Mouse (Mus musculus) MN1 (cell line): ENCODE measurements at regions not wholly inside any gene's neighbourhood (a gene's known extent, or its start where the extent isn't known, plus 50 kb on each side); places are given as distances from the start of the nearest gene placed in this dataset.

Experiments used
- DNase-seq: peaks from one replicate; pipeline ENCODE4 v3.0.0-alpha.2; 2016; ENCODE audit warnings: low spot score

DNA sequence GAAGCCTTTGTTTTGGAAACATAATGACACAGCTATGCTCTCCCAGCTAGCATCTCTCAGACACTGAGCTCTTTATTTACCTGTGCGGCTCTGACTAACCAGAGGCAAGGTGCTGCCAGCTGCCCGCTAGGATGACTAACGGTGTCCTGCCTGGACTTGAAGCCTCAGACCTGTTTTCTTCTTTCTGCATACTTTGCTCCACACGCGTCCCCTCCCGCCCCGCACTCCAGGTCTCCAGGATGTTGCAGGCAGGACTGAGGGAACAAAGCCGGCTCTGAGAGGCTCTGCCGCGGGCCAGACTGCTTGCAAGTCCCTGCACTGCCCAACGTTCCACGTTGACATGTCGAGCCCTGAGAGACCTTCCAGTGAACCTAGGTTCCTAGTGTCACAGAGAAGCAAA, 106.2 kb upstream of the Efcab1 start:
- DNase-seq: no peak

DNA sequence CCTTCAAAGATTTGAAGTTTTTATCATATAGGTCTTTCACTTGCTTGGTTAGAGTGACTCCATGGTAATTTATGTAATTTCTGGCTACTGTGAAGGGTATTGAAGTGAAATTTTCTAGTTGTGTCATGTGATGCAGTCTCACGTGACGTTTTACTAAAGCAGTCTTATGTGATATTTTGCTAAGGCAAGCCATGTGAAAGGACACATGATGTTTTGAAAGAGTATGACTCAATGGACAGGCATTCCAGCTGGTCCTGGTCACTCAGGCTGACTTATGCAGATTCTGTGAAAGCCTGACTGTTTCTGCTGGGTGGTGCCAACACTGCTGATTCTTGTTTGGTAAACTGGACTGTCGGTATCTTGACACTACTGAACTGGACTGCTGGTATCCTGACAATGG, 79.4 kb upstream of the Efcab1 start:
- DNase-seq: peak; percentile 8

DNA sequence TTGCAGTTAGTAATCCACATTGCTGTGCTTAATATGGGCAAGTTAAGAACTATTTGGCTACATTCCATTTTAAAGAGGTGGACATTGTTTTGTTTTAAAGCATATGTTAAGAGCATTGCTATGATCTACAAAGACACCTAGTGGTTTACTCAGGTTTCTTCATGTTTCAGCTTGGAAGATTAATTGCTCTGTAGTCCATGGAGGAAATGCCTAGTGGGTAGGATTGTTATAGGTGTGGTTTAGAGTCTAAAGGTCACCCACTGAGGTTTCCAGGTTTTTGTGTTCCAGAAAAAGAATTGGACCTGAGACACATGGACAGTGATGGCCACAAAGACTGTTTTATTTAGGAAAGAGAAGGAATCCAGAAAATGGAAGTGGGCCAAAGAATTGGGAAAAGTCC, 65.6 kb upstream of the Efcab1 start:
- DNase-seq: no peak
